Mouse (Mus musculus): ENCODE data around the gene Acsl5.

Gene Acsl5

DNA sequence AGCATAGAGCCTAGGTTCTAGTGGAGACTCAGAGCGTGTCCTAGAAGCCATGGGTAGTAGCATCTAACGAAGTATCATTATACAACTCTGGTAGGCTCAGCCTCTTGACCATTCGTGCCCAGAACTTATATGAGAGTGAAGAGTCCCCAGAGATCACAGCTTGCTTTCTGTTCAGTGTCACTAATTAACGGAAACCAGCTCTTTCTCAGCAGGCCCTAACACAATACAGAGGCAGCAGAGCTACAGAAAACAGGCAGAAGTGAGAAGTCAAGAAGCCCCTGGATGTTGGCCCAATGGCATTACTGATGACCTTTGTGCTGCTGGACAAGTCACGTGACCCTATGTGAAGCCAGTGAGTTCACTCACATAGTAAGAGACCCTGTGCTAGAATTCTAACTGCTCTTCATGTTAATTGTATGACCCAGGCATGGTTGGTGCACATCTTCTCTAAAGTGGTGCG, 10.5 kb upstream of the Acsl5 start, which contains the start of gene Gucy2g:
Gucy2g (minus strand) TSS at position 51 of the 460 bp plus-strand sequence.
- DNase-seq = no peak

DNA sequence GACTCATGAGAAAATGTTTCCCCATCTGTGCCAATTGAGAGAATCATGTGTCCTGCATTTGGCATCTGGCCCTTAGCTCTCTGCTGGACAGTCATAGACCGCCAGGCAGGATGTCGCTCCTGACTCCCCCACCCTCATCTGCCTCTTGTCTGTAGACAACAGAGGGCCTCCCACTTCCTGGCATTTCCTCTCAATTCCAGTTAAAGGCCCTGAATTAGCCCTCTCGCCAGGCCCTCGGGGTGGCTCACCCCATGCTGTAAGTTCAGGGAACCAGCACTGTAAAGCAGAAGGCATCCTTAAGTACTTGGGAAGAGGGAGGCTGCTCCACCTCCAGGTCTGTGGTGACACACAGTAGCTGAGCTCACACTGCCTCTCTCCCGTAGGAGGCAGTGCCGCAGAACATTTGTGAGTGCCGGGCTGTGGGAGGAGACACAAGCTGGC, 6.9 kb upstream of the Acsl5 start:
- no peak for DNase-seq

DNA sequence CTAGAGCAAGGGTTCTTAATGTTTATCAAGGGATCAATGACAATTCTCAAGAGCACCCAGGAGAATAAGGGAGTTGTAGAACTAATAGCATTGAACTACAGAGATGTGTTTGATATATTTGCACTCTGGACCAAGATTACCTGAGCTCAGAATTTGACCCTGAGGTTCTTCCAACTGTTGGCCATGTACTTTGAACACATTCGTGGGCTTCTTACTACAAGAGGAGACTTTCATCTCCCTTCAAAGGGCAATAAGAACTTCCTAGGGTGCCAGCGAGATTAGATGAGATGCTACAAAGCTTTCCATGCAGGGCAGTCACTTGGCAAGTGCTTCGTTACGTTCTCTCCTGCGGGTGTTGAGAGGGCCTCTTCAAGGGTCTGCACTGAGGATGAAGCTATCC, 4.2 kb upstream of the Acsl5 start:
- no peak for DNase-seq

DNA sequence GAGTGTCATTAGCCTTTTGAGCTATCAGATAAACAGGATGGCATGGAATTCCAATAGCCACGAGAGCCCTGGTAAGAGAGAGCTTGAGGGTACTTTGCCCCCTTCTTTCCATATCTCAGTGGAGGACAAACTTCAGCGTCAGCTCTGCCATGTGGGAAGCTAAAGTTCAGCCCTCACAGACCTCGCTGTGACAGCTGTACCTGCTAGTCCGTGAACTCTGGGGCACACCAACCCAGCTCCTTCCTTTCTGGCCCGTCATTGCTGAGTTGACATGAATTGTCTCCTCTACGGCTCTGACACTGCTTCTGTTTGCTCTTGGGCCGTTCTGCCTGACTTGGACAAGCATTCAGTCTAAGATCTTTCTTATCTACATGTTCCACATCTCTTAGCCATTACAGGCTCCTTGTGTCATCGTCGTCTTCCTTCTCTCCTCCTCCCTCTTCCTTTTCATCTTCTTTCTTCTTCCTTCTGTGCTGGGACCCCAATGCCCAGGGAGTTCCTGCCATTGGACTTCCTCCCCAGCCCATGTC, 3.7 kb upstream of the Acsl5 start:
- no peak for DNase-seq

DNA sequence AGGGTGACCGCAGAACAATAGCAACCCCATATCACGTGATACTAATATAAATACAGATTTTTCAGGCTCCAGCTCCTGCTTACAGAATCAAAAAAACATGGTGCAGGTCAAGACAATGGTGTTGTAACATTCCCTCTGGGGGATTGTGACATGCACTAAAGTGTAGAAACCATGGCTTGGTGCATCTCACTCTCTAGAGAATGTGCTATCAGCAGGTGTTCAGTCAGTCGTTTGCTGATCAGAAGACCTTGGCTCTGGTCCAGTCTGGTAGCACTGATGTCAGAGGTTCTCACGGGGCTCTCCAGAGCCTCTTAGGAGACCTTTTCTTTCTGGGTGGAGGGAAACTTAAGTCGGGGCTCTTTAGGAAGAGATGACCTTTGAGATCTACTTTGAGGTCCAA, 1.3 kb upstream of the Acsl5 start:
- no peak for DNase-seq

DNA sequence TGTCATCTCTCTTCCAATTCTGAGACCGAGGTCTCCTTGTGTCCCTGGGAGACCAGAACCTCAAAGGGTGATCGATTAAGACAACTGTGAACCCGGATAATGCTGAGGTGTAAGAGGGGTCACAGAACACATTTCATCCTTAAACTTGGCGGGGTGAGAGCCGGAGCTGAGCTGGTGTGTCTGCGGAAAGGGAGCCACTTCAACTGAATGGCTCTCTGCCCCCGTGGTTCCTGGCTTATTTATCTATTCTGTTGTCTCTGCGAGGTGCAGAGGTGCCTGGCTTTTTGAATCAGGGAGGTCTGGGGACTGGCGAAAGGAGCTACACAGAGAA, 1.5 kb downstream of the Acsl5 start:
- DNase-seq = peak; percentile 11

DNA sequence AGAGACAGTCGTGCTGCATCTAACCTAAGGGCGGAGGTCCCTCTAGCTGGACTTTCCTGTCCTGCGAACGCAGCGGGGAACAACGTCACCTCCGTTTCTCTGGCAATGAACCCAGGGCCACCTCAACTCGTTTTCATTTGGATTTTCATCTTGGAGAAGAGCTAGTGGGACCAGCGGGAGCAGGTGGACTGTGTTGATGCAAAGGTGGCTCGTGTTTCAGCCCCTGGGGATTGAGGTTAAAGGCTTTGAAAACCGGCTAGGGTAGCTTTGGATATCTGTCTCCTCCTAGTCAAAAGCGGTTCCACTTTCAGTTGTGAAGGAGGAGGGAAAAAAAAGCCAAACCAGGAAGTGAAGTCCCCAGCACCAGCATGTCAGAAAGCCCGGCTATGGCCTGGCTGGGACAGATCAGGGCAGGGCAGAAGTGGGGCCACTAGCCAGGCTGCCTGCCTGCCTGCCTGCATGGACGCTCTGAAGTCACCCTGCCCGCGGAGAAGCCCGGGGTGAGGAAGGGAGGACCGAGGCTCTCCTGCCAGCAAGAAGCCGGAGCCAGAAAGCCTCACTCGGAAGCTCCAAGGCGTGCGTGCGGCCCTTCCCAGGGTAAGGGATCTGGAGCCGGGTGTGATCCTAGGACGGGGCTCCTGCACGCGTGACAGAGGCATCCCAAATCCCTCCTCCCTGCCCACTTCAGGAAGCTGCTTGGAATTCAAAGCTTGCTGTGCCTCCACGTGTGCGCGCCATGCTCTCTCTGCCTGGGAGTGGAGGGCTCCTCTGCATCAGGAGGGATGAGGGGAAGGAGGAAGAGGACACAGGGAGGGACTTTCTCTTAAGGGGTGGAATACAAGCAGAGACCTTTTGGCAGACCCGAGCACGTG, 2.1 kb downstream of the Acsl5 start:
- peak; percentile 40 for DNase-seq

DNA sequence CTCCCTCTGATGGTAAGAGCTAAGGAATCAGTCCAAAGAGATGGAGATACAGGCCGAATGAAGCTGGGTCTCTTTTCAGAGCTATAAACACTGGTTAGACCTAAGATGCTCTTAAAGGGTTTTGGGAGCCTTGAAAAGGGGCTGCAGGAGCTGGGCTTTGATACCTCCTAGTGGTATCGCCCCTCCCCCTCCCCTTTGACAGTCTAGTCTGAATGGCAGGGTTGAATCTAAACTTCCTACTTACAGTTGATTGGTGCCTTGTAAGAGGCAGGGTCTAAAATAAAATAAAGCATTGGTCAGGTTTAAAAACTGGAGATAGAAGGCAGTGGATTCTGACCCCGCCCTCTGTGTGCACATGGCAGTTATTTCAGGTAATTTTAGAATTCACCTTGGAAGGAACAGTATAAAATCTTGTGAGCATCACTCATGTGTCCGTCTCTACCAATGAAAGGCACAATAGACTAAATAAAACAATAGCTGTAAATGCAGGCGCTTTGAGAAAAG, 2.8 kb downstream of the Acsl5 start:
- no peak for DNase-seq

DNA sequence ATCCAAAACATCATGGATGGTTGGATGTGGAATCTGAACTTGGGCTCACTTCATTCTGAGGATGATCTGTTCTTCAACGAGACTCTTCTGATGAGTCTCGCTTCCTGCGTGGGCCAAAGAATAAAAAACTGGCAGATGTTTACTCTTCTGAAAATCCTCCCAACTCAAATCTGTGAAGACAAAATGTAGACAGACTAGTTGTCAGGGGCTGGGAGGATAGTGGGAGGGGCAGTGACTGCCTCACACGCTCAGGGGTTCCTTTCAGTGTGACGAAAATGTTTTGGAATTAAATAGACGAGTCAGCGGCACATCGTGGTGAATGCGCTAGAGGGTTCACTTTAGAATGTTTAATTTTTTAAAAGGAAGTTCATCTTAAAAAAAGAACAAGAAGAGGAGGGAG, 4.4 kb downstream of the Acsl5 start:
- DNase-seq = no peak

DNA sequence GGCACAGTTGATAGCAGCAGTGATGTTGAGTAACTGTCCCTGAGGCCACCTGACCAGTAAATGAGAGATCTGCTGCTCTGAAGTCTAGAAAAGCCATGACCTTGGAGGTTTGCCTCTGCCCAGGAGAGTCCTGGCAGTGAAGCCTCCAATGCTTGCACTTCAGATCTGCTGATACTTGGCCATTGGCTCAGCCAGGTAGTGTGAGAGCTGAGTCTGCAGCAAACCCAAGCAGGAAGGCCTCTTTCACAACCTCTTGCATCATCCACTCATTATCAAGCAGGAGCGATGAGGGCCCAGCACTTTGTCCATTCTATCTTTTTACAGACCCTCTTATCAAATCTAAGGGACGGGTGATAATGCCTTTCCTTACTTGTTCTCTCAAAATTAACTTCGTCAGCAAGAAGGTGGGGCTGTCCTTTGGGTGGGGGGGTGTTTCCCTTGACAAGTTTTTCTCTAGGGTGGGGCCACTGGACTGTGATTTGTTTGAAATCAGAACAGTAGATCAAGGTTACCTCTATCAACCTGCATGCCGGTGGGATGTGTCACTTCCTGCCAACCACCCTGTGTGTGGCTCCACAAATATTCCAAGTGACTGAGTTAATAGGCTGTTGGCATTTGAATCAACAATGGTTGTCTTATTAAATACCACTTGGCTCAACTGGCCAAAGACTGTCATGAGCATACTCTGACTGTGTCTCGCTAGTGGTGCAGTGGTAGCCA, 6.1 kb downstream of the Acsl5 start:
- DNase-seq = no peak

DNA sequence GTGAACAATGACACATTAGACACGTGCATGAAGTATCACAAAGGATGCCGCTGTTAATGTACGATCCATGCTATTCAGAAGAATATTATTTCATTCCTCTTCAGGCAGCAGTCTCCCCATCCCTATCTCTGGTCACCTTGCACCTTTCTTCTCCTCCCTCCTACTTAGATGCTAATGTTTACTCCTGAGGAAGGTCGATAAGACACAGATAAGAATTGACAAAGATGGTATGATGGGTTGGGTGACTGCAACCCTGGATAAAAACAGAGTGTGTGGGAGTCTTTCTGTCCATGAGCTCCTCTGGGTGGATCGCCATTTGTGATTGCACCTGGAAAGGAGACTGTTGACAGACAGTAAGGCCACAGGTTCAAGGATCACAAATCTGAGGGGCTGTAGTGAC, 6.8 kb downstream of the Acsl5 start:
- no peak for DNase-seq

DNA sequence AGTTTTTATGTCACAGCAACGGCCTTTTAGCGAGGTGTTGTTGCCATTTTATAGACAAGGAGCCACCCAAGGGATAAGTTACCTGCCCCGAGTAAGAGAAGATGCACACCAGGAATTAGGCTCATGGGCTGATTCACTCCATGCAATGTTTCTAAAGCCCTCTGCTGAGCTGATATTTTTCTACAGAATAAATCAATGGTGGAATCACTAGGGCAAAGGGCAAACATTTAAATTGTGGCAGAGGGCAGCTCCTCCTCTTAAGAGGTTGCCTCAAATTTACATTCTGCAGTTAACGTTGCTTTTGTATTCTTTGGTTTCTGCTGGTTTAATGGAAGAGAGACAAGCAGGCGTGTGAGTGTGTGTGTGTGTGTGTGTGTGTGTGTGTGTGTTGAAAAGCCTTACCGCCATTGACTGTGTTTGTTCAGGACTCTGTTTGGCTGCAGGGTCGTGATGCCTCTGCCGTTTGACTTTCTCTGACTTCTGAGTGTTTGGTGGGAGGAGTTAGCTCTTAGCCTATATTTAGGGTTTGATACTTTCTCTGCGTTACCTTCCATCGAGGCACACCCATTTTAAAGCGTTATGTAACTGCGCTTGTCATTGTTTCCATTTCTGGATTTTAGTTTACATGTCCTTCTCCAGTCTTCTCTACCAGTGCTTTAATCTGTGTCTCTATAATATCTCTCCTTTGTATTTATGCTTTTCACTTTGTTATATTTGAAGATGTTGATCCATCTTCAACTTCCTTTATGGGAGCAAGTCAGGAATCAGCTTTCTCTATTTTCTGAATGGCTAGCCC, 8.8 kb downstream of the Acsl5 start:
- DNase-seq = no peak

DNA sequence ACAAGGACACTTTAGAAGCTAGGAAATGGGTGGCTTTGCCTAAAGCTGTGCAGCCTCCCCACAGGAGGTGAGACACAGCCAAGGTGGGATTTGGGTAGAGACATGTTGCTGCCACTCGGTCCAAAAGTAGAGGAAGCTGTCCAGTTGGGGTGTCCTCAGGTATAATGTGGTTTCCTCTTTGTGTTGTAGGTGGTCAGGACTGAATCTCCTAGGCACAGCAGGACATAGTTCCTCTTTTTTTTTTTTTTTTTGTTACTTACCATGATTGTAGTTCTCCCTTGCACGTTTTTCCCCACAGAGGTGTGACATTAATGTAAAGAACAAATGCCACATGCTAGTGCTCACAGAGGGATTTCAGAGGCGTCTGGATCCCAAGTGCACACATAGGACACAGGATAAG, 13.5 kb downstream of the Acsl5 start:
- DNase-seq = no peak

DNA sequence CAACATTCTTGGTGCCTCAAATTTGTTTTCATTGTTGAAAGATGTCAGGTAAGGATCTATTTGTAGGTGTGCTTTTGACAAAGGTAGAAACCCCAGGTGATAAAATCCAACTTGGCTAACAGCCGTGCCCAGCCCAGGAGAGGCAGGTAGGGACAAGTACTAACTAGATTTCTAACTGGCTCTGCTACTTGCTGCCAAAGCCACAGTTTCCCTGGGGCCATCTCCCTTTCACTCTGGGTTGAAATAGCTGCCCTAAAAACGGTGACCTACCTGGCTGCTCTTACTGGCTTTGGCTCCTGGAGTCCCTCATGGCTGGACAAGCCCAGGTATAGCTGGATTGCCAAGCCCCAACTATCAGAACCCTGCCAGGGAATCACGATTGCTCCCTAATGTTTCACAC, 15.0 kb downstream of the Acsl5 start:
- no peak for DNase-seq

DNA sequence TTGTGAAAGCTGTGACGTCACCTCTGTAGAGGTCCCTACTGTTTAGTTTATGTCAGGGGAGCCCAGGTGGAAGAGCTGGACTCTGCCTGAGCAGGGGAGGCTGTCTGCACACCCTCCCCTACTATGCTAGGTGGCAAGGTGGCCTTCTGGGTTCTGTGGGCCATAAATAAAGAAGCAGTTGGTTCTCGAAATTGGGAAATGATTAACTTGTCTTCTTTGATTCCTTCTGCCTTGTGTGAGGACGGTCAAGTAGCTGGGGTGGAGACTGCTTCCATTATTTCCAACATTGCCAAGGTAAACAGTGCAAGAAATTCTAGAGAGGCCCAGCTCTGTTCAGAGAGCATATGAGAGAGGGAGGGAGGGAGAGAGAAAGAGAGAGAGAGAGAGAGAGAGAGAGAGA, 16.4 kb downstream of the Acsl5 start:
- no peak for DNase-seq

DNA sequence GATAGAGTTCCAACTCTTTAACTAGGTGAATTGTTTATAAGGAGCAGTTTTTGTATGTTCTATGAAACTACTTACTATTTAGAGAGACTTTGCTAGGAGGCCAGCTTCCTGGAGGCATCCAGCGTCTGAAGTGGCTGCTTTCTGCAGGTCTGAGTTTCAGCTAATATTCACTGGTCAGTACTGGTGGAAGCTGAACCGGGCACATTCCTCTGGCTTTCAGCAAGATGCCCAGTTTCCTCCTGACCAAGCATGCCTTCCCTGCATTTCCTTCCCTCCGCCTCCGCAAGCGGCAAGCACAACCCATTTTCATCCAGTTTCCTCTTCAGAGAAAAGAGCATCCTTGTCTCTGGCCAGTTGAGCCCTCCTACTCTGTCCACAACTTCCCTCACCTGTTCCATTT, 17.3 kb downstream of the Acsl5 start:
- DNase-seq = no peak

DNA sequence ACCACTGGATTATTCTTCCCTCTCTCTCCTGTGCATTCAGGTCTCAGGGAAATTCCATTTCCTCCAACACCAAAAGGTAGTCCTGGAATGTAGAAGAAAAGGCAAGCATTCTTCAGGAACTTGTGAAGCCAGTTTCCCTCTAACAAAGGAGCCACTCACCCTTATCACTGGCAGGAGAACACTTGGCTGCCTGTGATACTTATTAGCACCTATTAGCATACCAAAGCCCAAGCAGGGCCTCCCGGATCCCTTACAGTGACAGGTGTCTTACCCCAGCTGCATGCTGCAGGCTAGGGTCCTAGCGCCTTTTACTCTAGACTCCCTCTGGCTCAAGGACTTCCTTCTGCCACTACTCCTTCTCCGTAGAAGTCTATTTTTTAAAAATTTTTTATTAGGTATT, 19.7 kb downstream of the Acsl5 start:
- DNase-seq = no peak

DNA sequence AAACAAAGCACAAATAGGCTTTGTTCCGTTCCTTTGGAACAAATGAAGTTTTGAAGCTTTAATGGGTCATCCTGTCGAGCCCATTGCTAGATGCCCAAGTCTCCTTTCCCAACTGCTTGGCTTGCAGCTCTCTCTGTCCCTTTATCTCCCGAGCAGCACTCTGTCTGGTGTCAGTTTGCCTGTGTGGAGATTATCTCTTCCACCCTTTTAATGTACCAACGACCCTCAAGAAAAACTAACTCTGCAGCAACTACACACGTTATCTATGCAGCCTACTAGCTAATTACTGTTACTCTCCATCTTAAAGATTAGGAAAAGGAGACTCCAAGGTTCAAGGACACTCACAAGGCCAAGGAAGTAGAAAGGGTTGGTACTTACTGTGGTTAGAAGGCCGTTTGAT, 21.6 kb downstream of the Acsl5 start:
- no peak for DNase-seq

DNA sequence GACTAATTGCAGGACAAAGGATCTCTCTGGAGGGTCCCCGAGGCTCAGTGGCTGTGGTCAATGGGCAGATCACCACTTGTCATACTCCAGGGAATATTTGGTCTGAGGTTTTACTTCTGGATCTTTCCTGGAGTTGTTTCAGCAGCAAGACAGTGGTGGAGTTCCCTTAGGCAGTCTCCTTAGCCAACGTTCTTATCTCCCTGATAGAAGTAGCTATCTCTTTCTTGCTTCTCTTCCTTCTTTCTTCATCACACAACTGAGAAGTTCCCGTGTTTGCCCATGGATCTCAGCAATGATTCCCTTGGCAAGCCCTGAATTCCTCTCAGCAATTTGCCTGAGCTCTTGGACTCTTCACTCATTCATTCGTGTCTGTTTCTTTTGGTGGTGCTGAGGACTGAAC, 24.4 kb downstream of the Acsl5 start:
- no peak for DNase-seq

DNA sequence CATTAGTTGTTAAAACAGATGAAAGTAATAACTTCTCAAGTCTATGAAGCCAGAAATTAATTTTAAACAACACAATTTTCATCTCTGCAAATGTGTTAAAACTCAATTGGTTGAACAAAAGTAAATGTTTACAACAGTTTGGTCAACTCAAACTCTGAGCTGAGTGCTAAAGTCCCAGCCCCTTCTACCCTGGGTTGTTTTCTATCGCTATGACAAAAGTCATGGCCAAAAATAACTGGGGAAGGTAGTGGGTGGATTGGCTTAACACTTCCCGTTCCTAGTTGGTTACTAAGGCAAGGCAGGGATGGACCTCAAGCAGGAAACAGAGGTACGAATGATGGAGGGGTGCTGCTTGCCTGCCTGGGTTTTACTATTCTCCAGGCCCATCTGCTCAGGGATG, 25.0 kb downstream of the Acsl5 start:
- no peak for DNase-seq

DNA sequence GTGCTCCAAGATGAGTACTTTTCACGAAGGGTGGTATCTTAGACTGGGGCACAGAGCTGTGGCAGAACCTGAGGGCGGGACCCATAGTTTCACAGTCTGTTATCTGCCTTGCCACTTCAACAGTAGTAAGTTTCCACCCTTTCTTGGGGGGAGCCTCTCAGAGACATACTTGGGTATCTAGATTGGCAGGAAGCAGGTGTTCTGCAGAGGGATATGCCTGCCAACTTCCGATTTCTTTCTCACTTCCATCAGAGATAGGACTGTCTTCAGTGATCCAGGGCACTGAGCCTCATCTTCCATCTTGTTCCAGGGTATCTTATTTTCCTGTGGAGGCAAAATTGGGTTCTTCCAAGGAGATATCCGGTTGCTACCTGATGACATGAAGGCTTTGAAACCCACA, 32.4 kb downstream of the Acsl5 start:
- no peak for DNase-seq

DNA sequence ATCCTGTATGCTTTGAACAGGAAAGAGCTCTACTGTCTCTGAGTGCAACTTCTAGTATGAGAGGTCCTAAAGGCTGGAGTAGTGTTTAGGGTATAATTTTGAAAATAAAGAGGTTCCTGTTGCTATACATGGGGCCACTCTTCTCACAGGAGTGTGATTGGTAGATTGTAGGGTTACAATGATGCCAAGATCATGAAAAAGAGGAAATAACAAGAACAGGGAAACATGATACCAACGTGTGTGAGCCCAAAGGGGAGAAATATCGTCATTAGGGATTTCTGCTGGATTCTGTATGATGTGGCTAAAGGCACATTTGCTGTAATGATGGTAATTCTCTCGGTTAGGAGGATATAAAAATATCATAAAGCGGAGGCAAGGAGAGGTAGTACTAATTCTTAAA, 34.3 kb downstream of the Acsl5 start:
- DNase-seq = no peak

DNA sequence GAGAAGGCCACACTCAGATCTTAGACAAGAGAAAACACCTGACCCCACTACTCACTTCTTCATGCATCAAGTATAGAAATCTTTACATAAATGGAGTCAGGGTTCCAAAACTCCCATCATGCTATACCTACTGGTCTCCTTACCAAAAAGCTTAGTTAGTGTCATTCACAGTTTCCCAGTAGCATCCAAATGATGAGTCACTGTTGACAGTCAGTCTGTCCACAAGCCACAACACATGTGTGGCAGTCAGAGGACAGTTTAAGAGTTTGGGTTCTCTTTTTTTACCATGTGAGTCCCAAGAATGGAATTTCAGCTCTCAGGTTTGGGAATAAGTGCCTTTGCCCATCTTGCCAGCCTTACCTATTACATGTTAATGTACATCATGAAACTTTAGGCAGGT, 37.2 kb downstream of the Acsl5 start:
- DNase-seq = no peak

Data from cerebellum, adult 11 months (tissue).